ENCODE assay signal across 8 mouse cellular contexts in the genomic region with DNA sequence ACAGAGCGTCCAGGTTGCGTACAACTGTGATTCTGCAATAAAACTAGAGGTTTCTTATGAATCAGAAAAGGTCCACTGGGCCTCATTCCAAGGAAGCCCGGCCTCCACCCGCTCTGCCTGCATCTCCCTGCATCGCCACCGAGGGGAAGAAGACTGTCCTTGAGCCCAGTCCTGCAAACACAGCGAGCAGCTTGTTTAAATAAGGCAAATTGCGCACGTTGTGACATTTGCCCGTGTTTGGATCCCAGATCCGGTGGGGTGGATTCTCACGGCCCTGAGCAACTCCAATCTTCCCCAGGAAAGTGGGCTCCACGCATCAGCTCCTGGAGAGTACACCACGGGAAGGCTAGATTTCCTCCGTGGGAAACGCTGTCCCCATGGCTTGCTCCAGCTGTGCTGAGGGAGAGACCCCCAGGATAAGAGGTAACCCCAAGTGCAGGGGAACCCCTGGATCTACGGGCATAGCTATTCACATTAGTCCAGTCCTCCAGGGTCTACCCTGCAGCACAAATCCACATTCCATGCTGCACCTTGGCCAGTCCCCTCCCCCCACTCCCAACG. TPM values are rescaled to one million over a fixed set of nuclear protein-coding genes. Genes with fewer than 3 reads are reported as not detected.
DNase-seq lines count a peak whose midpoint lies in the region; ATAC-seq and TF ChIP-seq lines count a peak whose summit lies in the region.

No protein-coding gene starts in this region.

- peak overlapping the region; percentile 37 for H3K4me2 ChIP-seq in intestine, embryonic 14.5 days (ENCODE audit: low read length)
- H3K4me2 ChIP-seq in forebrain, embryonic 16.5 days (ENCODE audit: low read length), result no peak overlapping the region

- no peak for TF ChIP-seq CTCF in E14TG2a.4 (conservative IDR thresholded peaks at IDR 0.05; ENCODE audit: low read length)

- H3K36me3 ChIP-seq in E14TG2a.4 (ENCODE audit: insufficient read depth, low read length), result no peaks in the 10 kb centered on the region
- no peaks in the 10 kb centered on the region for H3K36me3 ChIP-seq in intestine, embryonic 14.5 days (ENCODE audit: control insufficient read depth, insufficient read depth, low read length)
- H3K36me3 ChIP-seq in forebrain, embryonic 16.5 days (ENCODE audit: control insufficient read depth, insufficient read depth), result no peaks in the 10 kb centered on the region

- no peaks in the 10 kb centered on the region for H3K9me3 ChIP-seq in E14TG2a.4 (ENCODE audit: low read length)
- no peaks in the 10 kb centered on the region for H3K9me3 ChIP-seq in intestine, embryonic 14.5 days (ENCODE audit: control insufficient read depth, low read length)
- no peaks in the 10 kb centered on the region for H3K9me3 ChIP-seq in forebrain, embryonic 16.5 days (ENCODE audit: control insufficient read depth, low read length)

- DNase-seq in gastrocnemius, postnatal 10 days, result peak; percentile 56
- DNase-seq in gastrocnemius, adult 18-20 months (ENCODE audit: low spot score), result no peak
- peak; percentile 70 for DNase-seq in cerebellum, adult 8-10 months
- DNase-seq in intestine, embryonic 14.5 days (ENCODE audit: low spot score), result peak; percentile 70
- DNase-seq in lung, postnatal 36 days, result peak; percentile 14

- H3K27me3 ChIP-seq in E14TG2a.4 (ENCODE audit: insufficient read depth, low read length), result peaks cover 25% of the 10 kb centered on the region; the same call in 1 of the 2 replicates
- H3K27me3 ChIP-seq in intestine, embryonic 14.5 days (replicated peaks; ENCODE audit: control insufficient read depth, insufficient read depth, low read length), result no peaks in the 10 kb centered on the region
- H3K27me3 ChIP-seq in forebrain, embryonic 16.5 days (replicated peaks; ENCODE audit: control insufficient read depth, insufficient read depth, low read length), result no peaks in the 10 kb centered on the region

- H3K4me1 ChIP-seq in E14TG2a.4 (replicated peaks; ENCODE audit: low read depth, low read length), result peaks cover 62% of the 10 kb centered on the region
- peaks cover 43% of the 10 kb centered on the region for H3K4me1 ChIP-seq in intestine, embryonic 14.5 days (replicated peaks; ENCODE audit: control insufficient read depth, insufficient read depth, low read length)
- peaks cover 6% of the 10 kb centered on the region for H3K4me1 ChIP-seq in forebrain, embryonic 16.5 days (replicated peaks; ENCODE audit: control insufficient read depth, insufficient read depth, low read length)

- H3K4me3 ChIP-seq in E14TG2a.4 (replicated peaks; ENCODE audit: low read length), result peak overlapping the region; percentile 45
- no peak overlapping the region for H3K4me3 ChIP-seq in intestine, embryonic 14.5 days (ENCODE audit: low read depth, low read length)
- no peak overlapping the region for H3K4me3 ChIP-seq in forebrain, embryonic 16.5 days (replicated peaks; ENCODE audit: low read length)

- H3K9ac ChIP-seq in intestine, embryonic 14.5 days (ENCODE audit: low read length), result no peak overlapping the region
- no peak overlapping the region for H3K9ac ChIP-seq in forebrain, embryonic 16.5 days (replicated peaks; ENCODE audit: low read depth, low read length)

- H3K27ac ChIP-seq in intestine, embryonic 14.5 days (ENCODE audit: low read depth), result peak overlapping the region; percentile 54
- H3K27ac ChIP-seq in forebrain, embryonic 16.5 days (ENCODE audit: low read length), result no peak overlapping the region

- ATAC-seq in intestine, embryonic 14.5 days (replicated peaks; ENCODE audit: low FRiP score, low TSS enrichment, low read depth), result 0 out of 2 replicates have a peak, but pooled peaks have one; percentile 2
- no peak for ATAC-seq in forebrain, embryonic 16.5 days
- ATAC-seq in megakaryocyte, adult 5-6 weeks (ENCODE audit: poor library complexity, severe bottlenecking), result no peak

- WGBS in intestine, embryonic 14.5 days, result 32% methylated on average over 18 of the region's 18 CpGs
- WGBS in forebrain, embryonic 16.5 days, result 64% methylated on average over 18 of the region's 18 CpGs

RNA-seq across cellular contexts. Expression of a gene that starts 7.7 kb away (rescaled TPM):
- 10 to 100 TPM; 37.2 to 45.5 TPM for total RNA-seq in gastrocnemius, postnatal 10 days (2021)
- total RNA-seq in gastrocnemius, adult 18-20 months (2021), result 10 to 100 TPM; 19.3 to 22.1 TPM
- polyA plus RNA-seq in intestine, embryonic 14.5 days (2014; fragmentation: Nextera tagmentation; extraction: Ambion mirVana), result 108 and 111 TPM in 2 replicates
- 47.3 and 50.5 TPM in 2 replicates for polyA plus RNA-seq in forebrain, embryonic 16.5 days (2015; fragmentation: Nextera tagmentation; extraction: Ambion mirVana)
- 16.2 and 17.2 TPM in 2 replicates for total RNA-seq in megakaryocyte, adult 5-6 weeks (2015)
- 11.0 and 19.2 TPM in 2 replicates for total RNA-seq in megakaryocyte, adult 5-6 weeks (2017)
